Mouse (Mus musculus): ENCODE results near the gene Epop. TPM values are rescaled to one million over a fixed set of nuclear protein-coding genes. Genes with fewer than 3 reads are reported as not detected.

Epop gene
- 10 to 100 TPM; 65.6 to 80.8 (median 72.9) TPM for total RNA-seq (2022)

DNA sequence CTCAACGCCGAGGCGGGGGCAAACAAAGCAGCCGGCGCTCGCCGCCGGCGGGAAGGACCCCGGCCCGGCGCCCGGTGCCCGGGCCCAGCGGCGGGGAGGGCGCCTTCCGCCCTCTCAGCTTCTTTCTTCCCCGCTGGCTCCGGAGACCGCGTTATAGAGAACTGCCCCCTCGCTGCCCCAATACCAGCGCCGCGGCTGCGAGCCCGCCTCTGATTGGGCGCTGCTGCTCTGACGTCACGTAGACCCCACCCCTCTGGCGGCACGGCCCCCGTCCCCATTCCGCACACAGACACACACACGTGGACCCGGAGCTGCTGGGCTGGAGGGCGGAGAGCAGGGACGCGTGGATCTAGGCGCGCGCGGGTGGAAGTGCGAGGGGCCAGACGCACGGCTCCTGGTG, at the start of gene Epop:
Gene Epop (minus strand): TSS at position 127 of the 400 bp plus-strand sequence.
- peak; percentile 70 to 88 for DNase-seq (ENCODE audit: low spot score in 2 of 2)

DNA sequence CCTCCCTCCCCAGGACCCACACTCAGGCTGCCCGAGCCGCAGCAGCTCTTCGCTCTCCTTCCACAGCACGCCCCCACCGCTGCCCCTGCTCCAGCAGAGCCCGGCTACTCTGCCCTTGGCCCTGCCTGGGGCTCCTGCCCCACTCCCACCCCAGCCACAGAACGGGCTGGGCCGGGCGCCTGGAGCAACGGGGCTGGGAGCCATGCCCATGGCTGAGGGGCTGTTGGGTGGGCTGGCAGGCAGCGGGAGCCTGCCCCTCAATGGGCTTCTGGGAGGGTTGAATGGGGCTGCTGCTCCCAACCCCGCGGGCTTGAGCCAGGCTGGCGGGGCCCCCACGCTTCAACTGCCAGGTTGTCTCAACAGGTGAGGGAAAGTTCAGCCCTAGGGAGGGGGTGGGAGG, 48.8 kb upstream of the Epop start:
- DNase-seq (ENCODE audit: low spot score in 2 of 2), result no peak

DNA sequence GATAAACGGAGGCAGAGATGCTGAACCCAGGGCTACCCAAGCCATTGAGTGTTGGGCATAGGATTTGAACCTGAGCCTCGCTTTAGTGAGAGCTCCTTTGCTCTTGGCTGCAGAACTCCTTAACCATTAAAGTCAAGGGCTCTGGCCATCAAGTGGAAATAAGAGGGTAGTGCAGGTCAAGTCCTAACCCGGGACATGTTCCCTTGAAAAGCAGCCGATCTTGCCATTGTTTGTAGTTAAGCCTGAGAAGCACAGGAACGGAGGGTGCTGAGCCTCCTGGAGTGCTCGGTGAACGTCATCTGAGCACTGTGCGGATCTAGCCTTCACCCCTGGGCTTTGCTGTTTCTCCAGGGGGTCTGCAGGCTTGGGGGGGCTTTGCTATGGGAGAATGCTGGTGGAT, 48.3 kb upstream of the Epop start:
- no peak for DNase-seq (ENCODE audit: low spot score in 2 of 2)

DNA sequence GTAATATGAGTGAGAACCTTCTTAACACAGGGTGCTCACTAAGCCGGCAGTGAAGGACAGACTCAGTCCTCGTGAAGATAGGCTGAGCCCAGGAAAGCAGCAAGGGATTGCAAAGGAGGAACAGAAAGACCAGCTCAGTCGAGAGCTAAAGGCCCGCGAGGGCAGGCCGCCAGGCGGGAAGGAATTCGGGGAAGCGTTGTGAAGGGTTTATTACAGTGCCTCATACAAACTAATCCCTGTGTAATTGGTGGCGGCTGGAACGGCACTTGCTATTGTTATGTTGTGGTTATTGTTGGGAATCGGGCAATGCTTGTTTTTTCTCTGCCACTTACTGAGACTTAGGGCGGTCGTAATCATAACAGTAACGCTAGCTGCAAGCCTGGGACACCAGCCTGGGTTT, 47.9 kb upstream of the Epop start:
- DNase-seq (ENCODE audit: low spot score in 2 of 2), result no peak

DNA sequence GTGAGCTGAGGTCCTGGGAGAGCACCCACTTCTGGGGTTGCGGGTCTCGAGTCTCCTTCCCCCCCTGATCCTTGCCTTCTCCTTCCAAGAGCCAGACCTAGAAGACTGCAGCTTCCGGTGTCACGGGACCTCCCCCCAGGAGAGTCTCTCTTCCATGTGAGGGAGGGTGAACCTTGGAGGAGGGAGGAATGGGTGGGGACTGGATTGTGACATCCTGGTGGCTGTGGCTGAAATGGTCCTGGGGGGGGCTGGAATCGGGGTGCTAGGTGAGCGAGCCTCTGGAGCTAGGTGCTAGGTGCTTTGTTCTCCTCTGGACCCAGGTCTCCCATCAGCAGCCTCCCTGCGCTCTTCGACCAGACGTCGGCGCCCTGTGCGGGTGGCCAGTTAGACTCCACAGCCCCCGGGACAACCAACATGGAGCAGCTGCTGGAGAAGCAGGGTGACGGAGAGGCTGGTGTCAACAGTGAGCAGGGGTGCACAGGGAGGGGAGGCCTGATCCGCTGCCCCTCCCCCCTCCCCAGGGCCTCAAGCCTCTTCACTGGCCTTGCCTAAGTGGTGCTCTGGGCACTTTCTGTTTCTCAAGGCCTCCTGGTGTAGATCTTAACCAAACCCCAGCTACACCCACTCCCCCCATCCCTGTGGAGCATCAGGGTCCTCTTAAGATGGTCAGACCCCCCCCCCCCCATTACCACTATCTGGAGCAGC, 46.7 kb upstream of the Epop start:
- DNase-seq (ENCODE audit: low spot score in 2 of 2), result no peak

DNA sequence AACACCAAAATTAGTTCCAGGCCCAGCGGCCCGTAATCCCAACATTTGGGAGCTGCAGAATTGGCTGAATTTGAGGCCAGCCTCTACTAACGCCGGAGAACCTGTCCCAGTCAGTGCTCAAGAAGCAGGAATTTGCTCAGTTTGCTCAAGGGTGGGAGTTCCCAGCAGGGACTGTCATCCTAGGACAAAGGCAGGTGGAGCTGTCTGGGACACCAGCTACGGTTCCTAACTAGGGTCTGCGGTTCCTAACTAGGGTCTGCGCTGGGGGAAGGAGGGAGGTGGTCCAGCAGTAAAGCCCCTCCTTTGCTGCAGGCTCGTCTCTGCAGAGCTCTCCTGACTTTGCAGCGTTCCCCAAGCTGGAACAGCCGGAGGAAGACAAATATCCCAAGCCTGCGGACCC, 43.6 kb upstream of the Epop start:
- no peak for DNase-seq (ENCODE audit: low spot score in 2 of 2)

DNA sequence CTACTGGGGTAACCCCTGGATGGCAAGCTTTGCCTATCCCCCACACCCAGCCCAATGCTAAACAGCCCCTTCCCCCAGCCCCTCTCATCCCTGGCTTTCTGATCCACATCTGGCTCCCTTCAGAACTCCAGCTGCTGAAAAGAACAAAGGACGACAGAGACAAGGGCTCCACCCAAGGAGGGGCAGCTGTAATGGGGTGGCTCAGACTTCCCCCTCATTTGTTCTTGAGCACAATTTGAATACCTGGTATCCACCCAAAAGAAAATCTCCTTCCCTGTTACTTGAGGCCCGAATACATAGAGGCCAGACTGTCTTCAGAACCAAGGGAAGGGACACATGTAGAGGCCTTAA, 41.6 kb upstream of the Epop start:
- no peak for DNase-seq (ENCODE audit: low spot score in 2 of 2)

DNA sequence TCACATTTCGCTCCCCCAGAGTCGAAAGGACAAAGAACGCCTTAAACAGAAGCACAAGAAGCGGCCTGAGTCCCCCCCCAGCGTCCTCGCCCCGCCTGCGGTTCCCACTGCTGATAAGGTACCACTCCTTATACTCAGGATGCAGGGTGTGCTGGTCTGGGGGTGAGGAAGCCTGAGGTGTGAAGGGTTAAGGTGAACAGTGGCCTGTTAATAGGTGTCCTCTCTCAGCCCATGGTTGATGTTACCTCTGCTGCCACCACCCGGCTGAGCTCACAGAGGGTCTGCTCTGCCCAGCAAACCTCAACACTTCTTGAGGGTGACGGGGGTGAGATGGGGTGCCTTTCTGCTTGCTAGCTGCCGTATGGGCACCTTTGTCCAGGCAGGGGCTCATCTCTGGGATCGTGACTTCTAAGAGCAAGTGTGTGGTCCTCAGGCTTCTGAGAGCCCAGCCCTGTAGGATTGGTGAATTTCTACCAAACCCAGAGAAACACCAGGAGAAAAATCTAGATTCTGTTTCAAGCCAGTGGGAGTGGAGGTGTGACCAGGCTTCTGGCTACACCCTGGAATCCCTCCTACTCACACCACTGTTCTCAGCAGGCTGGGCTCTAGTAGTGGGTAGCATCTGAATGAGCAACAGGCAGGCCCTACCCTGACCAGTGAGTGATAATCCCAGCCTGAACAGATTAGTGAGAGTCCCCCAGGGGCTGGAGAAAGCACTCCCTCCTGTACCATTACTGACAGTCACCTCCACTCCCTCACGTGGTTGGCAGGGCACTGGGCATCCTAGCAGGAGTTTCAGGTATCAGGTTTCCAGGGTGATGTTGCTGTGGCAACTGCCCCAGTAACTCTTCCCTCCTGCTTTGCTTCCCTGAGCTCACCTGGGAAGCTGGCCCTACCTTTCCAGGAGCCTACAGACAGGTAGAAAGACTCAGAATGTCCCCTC, 41.0 kb upstream of the Epop start:
- no peak for DNase-seq (ENCODE audit: low spot score in 2 of 2)

DNA sequence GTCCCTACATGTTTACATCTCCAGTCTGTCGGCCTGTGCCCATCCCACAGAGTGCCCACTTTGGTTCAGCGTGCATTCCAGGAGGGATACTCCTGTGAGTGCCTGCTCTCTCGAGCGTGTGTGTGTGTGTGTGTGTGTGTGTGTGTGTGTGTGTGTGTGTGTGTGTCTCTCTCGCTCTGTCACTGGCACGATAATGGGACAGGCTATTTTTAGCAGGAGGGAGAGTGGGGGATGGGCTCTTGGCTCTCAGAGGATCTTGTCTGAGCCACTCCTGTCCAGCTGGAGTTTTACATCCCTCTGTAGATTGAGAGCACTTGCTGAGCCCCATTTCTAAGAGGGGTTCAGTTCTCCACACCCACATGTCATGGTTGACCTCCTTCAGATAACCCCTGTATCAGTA, 40.3 kb upstream of the Epop start:
- peak in 1 of 2 experiments; percentile 63 for DNase-seq (ENCODE audit: low spot score in 2 of 2)

DNA sequence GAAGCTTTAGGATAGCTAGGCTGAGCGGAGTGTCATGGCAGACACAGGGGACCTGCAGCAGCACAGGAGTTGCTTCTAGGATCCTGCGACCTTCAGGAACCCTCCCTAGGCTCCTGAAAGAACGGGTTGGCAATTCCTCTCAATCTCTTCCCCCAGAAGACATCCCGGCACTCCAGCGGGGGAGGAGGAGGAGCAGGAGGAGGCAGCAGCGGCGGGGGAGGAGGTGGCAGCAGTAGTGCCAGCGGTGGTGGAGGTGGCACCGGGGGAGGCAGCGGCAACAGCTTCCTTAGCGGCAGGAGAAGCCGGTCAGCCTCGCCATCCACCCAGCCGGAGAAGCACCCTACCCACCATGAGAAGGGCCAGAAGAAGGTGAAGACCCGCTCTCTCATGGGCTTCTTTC, 39.8 kb upstream of the Epop start:
- DNase-seq (ENCODE audit: low spot score in 2 of 2), result no peak

DNA sequence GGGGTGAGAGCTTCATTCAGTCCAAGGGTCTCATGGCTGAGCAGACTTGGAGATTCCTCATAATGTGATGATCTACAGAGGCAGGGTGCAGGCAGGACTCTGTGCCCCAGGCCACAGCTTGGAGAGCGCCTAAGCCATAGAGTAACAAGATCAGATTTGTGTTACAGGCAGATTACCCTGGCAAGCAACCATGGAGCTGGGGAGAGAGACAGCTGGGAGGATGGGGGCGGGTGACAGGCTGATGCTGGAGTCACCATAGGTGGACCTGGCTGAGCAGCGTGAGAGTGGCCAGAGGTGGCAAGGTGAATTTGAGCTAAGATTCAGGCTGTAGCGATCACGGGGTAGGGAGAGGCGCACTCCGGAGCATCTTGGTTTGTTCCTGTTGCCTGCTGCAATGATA, 38.7 kb upstream of the Epop start:
- DNase-seq (ENCODE audit: low spot score in 2 of 2), result no peak

DNA sequence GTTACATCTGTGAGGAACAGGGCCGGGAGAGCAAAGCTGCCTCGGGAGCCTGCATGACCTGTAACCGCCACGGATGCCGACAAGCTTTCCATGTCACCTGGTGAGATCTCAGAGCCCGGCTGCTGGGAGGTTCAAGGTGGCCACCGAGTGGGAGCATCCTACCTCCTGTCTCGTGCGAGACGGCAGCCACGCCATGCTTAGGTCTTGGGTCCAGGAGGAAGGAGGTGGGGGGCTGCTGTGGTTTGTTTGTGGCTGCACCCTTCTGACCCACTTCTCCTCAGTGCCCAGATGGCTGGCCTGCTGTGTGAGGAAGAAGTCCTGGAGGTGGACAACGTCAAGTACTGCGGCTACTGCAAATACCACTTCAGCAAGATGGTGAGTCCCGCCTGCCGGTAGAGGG, 37.3 kb upstream of the Epop start:
- DNase-seq (ENCODE audit: low spot score in 2 of 2), result no peak

DNA sequence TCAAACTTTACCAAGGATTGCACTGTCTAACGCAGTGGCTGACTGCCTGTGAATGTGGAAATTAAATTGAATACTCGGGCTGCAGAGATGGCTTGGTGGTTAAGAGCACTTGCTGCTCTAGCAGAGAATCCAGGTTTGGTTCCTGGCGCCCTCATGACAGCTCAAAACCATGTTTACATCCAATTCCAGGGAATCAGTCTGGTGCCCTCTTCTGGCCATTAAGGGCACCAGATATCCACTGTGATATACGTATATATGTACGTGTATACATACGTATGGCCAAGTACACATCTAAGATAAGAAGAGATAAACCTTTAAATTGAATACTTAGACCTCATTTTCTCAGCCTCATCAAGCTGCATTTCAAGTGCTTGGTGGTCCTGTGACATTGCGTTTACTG, 36.7 kb upstream of the Epop start:
- DNase-seq (ENCODE audit: low spot score in 2 of 2), result no peak

DNA sequence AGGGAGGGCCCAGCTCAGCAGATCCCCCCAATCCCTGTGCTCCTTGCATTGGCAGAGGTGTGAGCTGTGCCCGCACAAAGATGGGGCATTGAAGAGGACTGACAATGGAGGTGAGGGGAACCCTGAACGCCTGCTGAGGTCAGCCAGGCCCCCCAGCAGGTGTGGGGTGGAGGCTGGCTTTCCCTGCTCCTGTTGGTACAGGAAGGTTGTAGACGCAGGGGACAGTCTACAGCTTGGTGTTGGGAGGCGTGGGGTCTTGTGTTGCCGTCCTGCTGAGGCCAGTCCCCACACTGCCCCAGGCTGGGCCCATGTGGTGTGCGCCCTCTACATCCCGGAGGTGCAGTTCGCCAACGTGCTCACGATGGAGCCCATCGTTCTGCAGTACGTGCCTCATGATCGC, 35.9 kb upstream of the Epop start:
- DNase-seq (ENCODE audit: low spot score in 2 of 2), result no peak

DNA sequence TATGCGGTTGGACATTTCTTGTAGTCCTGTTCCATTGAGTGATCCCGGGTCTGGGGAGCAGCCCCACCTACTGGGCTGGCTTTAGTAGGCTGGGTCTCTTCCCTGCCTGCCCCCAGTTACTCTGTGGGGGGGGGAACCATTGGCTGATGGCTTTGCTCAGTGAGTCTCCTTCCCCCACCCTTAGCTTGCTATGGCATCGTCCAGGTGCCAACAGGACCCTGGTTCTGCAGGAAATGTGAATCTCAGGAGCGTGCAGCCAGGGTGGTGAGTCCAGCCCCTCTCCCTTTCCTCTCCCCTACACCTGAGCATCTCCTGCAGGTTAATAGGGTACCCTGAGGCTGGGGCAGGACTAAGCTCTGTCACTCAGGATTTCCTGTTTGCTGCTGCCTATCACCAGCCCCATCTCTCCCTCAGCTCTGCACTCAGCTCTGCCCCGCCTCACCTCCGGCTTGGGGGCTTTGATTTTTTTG, 35.3 kb upstream of the Epop start:
- DNase-seq (ENCODE audit: low spot score in 2 of 2), result no peak

DNA sequence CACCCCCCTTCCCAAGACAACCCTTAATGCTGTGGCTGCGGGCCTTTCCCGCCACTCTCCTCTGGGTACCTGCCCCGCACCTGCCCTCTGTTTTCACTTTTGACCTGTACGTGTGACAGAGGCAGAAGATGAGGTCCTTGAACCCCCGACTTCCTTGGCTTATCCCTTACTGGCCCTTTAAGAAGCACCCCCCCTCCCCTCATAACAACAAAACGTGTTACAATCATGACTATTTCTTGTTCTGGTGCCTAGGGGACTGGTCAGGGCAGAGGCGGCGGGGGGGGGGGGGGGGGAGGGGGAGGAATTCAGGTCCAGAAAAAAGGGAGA, 34.8 kb upstream of the Epop start:
- DNase-seq (ENCODE audit: low spot score in 2 of 2), result no peak

DNA sequence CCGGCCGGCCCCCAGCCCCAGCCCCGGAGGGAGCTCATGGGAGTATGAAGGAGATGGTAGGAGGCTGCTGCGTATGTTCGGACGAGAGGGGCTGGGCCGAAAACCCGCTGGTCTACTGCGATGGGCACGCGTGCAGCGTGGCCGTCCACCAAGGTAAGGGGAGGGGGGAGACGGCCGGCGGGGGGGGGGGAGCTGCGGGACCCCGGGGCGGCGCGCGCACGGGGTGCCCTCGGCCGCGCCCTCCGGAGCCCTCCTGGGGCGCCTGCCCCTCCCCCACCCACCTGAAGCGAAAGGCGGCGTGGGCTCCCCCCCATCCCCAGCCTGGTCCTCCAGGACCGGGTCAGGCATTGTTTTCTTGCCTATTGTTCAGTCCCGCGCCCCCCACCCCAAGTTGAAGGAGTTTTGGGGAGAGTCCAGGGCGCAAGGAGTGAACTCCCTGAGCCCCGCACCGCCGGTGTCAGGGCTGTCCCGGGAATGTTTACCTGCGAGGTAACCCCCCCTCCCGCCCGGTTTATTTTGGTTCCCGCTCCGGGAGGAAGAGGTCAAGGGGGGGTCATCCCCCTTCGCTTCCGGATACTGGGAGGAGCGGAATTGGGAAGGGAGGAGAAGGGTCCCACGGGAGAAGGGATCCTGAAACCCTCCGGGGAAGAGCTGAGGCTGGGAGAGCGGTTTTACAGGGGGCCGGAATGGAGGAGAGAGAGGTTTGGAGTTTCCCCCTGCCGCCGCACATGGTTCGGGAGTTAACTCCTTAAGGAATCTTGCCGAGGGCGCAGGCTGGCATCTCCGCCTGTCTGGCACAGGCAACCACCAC, 34.2 kb upstream of the Epop start:
- DNase-seq (ENCODE audit: low spot score in 2 of 2), result no peak

DNA sequence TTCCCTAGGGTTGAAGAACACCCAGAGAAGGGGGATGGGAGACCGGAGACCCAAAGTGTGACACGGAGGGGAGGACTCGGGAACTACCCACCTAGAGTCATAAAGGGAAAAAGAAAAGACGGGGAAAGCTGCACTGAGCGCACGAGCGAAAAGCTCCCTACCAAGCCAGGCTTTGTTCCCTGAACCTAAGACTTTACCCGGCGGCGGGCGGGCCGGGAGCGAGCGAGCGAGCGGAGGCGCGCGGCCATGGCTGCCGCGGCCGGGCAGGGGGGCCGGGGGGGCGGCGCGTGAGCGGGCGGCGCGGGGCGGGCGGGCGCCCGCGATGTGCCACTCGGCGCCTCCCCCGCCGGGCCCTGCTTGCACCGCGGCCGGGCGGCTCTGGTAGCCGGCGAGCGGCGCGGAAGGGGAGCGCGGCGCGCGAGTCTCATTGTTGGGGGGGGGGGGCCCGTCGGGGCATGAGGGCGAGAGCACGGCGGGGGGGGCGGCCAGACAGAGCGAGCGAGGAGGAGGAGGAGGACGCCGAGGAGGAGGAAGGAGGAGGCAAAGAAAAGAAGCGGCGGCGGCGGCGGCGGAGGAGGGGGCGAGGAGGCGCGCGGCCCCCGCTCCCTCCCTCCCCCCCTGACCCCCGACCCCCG, 33.5 kb upstream of the Epop start, which contains the start of gene Mllt6:
Gene Mllt6 (plus strand): TSS at position 522 of the 635 bp plus-strand sequence.
- DNase-seq (ENCODE audit: low spot score in 2 of 2), result no peak

DNA sequence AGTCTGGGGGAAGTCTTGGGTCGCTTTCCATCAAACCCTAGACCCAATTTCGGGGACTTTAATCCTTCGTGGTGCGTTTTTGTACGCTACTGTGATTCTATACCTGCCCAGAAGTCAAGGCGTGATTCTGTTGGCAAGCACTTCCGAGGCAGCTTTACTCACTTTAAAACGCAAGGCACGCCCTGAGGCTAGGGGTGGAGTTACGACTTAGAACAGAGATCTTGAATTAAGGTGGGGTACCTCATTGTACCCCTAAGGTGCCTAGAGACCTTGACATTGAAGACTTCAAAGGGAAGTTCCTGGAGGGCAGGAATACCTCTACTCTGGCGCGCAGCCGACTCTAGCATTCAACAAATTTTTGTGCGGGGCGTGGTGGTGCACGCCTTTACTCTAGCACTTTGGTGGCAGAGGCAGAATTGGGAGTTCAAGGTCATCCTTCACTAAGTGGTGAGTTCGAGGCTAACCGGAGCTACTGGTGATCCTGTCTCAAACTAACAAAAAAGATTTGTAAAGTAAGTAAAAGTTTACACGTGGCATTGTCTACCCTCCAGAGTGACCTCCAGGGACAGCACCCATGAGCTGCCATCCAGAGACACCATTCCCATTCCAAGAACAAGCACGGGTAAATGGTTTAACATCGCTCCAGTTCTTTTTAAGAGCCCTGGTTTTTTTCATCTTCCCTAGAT, 32.8 kb upstream of the Epop start:
- DNase-seq (ENCODE audit: low spot score in 2 of 2), result no peak

DNA sequence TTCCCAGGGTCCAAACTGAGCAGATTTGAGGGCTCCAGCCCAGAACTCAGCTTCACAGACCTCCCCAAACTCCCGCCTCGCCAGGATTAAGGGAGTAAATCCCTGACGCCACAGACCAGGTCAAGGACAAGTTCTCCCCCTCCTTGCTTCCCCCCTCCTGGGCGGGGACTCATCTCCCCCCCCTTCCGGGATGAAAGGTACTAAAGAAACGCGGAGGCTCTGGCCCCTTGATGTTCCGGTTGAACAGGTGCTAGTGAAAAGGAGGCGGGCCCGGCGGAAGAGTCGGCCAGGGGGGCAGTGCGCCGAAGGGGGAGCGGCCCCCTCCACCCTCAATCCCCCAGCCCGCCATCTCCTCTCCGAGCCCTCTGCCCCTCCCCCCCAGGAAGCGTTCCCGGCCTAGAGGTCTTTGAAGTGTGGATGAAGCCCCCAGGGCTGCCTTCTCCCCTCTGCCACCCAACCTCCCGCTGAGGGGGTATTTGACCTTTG, 32.2 kb upstream of the Epop start:
- no peak for DNase-seq (ENCODE audit: low spot score in 2 of 2)
